Mouse (Mus musculus): ENCODE measurements around the gene Rph3a. TPM values are rescaled to one million over a fixed set of nuclear protein-coding genes. Genes with fewer than 3 reads are reported as not detected.
"Not testable (repeated sequence)": the region's sequence is repeated elsewhere in the genome, so short reads cannot be mapped to it uniquely, and the experiment has no call there.

Rph3a gene
- polyA plus RNA-seq, 1 experiment from 2014 or later: not detected

- no peaks in the 10 kb centered on the region for H3K9me3 ChIP-seq (ENCODE audit: low read depth, low read length)
- no peak overlapping the region for H3K27ac ChIP-seq (ENCODE audit: low read depth)
- H3K4me2 ChIP-seq: no peak overlapping the region
- no peak for TF ChIP-seq CTCF (IDR thresholded peaks at IDR 0.05; ENCODE audit: low read depth)
- H3K9ac ChIP-seq: no peak overlapping the region
- H3K36me3 ChIP-seq (ENCODE audit: insufficient read depth): no peaks in the 10 kb centered on the region
- H3K4me3 ChIP-seq (ENCODE audit: low read depth, low read length): no peak overlapping the region
- no peaks in the 10 kb centered on the region for H3K4me1 ChIP-seq (ENCODE audit: insufficient read depth)
- WGBS: 45% methylated on average over 2 of the region's 2 CpGs
- H3K27me3 ChIP-seq (ENCODE audit: insufficient read depth, low read length): no peaks in the 10 kb centered on the region
- no peak for DNase-seq
- ATAC-seq (ENCODE audit: insufficient read depth): no peak
Measured at GRCm38 (mm10) chr5:120892243-120892660, 117.6 kb downstream of the Rph3a start.

- not testable (repeated sequence) for H3K4me1 ChIP-seq (ENCODE audit: insufficient read depth); H3K27ac ChIP-seq (ENCODE audit: low read depth); ATAC-seq (ENCODE audit: insufficient read depth); H3K36me3 ChIP-seq (ENCODE audit: insufficient read depth); H3K4me3 ChIP-seq (ENCODE audit: low read depth, low read length); H3K27me3 ChIP-seq (ENCODE audit: insufficient read depth, low read length); H3K9ac ChIP-seq; H3K9me3 ChIP-seq (ENCODE audit: low read depth, low read length); DNase-seq; H3K4me2 ChIP-seq
- WGBS: 71% methylated on average over 2 of the region's 2 CpGs
Measured at GRCm38 (mm10) chr5:120891566-120892242, 118.2 kb downstream of the Rph3a start.

GRCm38 (mm10) chr5:120890991-120891390 is 118.9 kb downstream of the Rph3a start:
- H3K4me1 ChIP-seq (ENCODE audit: insufficient read depth): no peaks in the 10 kb centered on the region
- H3K27me3 ChIP-seq (ENCODE audit: insufficient read depth, low read length): no peaks in the 10 kb centered on the region
- H3K36me3 ChIP-seq (ENCODE audit: insufficient read depth): no peaks in the 10 kb centered on the region
- no peak overlapping the region for H3K4me3 ChIP-seq (ENCODE audit: low read depth, low read length)
- ATAC-seq (ENCODE audit: insufficient read depth) (no peak), DNase-seq (no peak)
- no peak for TF ChIP-seq CTCF (IDR thresholded peaks at IDR 0.05; ENCODE audit: low read depth)
- no peaks in the 10 kb centered on the region for H3K9me3 ChIP-seq (ENCODE audit: low read depth, low read length)
- H3K27ac ChIP-seq (ENCODE audit: low read depth): no peak overlapping the region
- H3K4me2 ChIP-seq: no peak overlapping the region
- WGBS: 44% methylated on average over 3 of the region's 3 CpGs
- H3K9ac ChIP-seq: no peak overlapping the region

Other genes starting within 250 kb of the Rph3a start
- gene Oas3, start 232.4 kb downstream of the Rph3a start, polyA plus RNA-seq (2014; fragmentation: Nextera tagmentation; extraction: Ambion mirVana): 0.05 and 0.07 TPM in 2 replicates
- not detected in 2 replicates for gene Oas1e, start 214.6 kb downstream of the Rph3a start, polyA plus RNA-seq (2014; fragmentation: Nextera tagmentation; extraction: Ambion mirVana)
- gene Oas1c, start 197.6 kb downstream of the Rph3a start, polyA plus RNA-seq (2014; fragmentation: Nextera tagmentation; extraction: Ambion mirVana): 0.32 and 0.68 TPM in 2 replicates
- not detected in 2 replicates for gene Oas1f, start 162.7 kb downstream of the Rph3a start, polyA plus RNA-seq (2014; fragmentation: Nextera tagmentation; extraction: Ambion mirVana)
- gene Oas1h, start 148.7 kb downstream of the Rph3a start, polyA plus RNA-seq (2014; fragmentation: Nextera tagmentation; extraction: Ambion mirVana): not detected in 2 replicates
- 0.20 TPM in 1 of 2 replicates, not detected in the other for gene Oas1g, start 122.5 kb downstream of the Rph3a start, polyA plus RNA-seq (2014; fragmentation: Nextera tagmentation; extraction: Ambion mirVana)
- gene Oas1a, start 102.6 kb downstream of the Rph3a start, polyA plus RNA-seq (2014; fragmentation: Nextera tagmentation; extraction: Ambion mirVana): 1.4 and 1.8 TPM in 2 replicates
- gene Oas1d, start 95.6 kb downstream of the Rph3a start, polyA plus RNA-seq (2014; fragmentation: Nextera tagmentation; extraction: Ambion mirVana): not detected in 2 replicates
- gene Ptpn11, start 181.3 kb upstream of the Rph3a start, polyA plus RNA-seq (2014; fragmentation: Nextera tagmentation; extraction: Ambion mirVana): 25.6 and 26.6 TPM in 2 replicates
- gene Rpl6, start 194.4 kb upstream of the Rph3a start, polyA plus RNA-seq (2014; fragmentation: Nextera tagmentation; extraction: Ambion mirVana): 673 and 709 TPM in 2 replicates
- 6.8 and 7.1 TPM in 2 replicates for gene Hectd4, start 210.1 kb upstream of the Rph3a start, polyA plus RNA-seq (2014; fragmentation: Nextera tagmentation; extraction: Ambion mirVana)

Measured in lung, embryonic 14.5 days (tissue).